Mouse (Mus musculus) hindbrain, embryonic 11.5 days (tissue): ENCODE data around the gene Eid2b. TPM values are rescaled to one million over a fixed set of nuclear protein-coding genes. Genes with fewer than 3 reads are reported as not detected.
A peak's percentile ranks its signal among the peaks of the same experiment; 100 is the strongest.

Experiments used
- ATAC-seq: fragments of 200-750 bp; cut with Nextera tagmentation; 2 replicates; pipeline ENCODE4 v1.8.0; 2017; ENCODE audit warnings: mild to moderate bottlenecking, moderate TSS enrichment, moderate library complexity; ENCODE audit not compliant: low FRiP score
- DNase-seq: peaks from one replicate; pipeline ENCODE4 v3.0.0-alpha.2; 2015; ENCODE audit warnings: low spot score
- H3K27ac ChIP-seq: fragments of 300-500 bp; sonication (generic); 2 replicates; pipeline ENCODE4 v1.5.1; 2014; ENCODE audit warnings: mild to moderate bottlenecking, low read depth, low read length
- H3K27me3 ChIP-seq: fragments of 300-500 bp; sonication (generic); 2 replicates; pipeline ENCODE4 v1.6.1; 2014; ENCODE audit warnings: mild to moderate bottlenecking, low read length, moderate library complexity, mixed read lengths; ENCODE audit not compliant: control insufficient read depth, insufficient read depth
- H3K36me3 ChIP-seq: fragments of 300-500 bp; sonication (generic); 2 replicates; pipeline ENCODE4 v1.6.1; 2014; ENCODE audit warnings: mild to moderate bottlenecking, low read length, moderate library complexity, mixed read lengths; ENCODE audit not compliant: control insufficient read depth, insufficient read depth
- H3K4me1 ChIP-seq: fragments of 300-500 bp; sonication (generic); replicated peaks from 2 replicates; pipeline ENCODE4 v1.6.1; 2014; ENCODE audit warnings: low read length, mixed read lengths; ENCODE audit not compliant: control insufficient read depth, insufficient read depth
- H3K4me2 ChIP-seq: fragments of 300-500 bp; sonication (generic); replicated peaks from 2 replicates; pipeline ENCODE4 v1.6.1; 2014; ENCODE audit warnings: mild to moderate bottlenecking, low read depth, low read length
- H3K4me3 ChIP-seq: fragments of 300-500 bp; sonication (generic); 2 replicates; pipeline ENCODE4 v1.5.1; 2014; ENCODE audit warnings: low read depth, low read length
- H3K9ac ChIP-seq: fragments of 300-500 bp; sonication (generic); 2 replicates; pipeline ENCODE4 v1.6.1; 2014; ENCODE audit warnings: low read depth, low read length
- H3K9me3 ChIP-seq: fragments of 300-500 bp; sonication (generic); 2 replicates; pipeline ENCODE4 v1.6.1; 2016; ENCODE audit warnings: low read length; ENCODE audit not compliant: control insufficient read depth
- WGBS: fragments of 180-500 bp; shearing (Covaris S2); extraction: QIAGEN DNeasy Blood & Tissue Kit; methylation state at CpG from one replicate; pipeline ENCODE4 v1.1.7; 2014; 5-methylcytosine and 5-hydroxymethylcytosine counted together
- polyA plus RNA-seq: library from polyadenylated mRNA; unstranded; fragments of >200 nt; fragmentation: Nextera tagmentation; extraction: Ambion mirVana; gene quantifications from 2 replicates; pipeline ENCODE4 v1.2.1, GENCODE M21; 2014

Gene Eid2b
- polyA plus RNA-seq, 1 experiment from 2014 or later: 17.4 TPM

DNA sequence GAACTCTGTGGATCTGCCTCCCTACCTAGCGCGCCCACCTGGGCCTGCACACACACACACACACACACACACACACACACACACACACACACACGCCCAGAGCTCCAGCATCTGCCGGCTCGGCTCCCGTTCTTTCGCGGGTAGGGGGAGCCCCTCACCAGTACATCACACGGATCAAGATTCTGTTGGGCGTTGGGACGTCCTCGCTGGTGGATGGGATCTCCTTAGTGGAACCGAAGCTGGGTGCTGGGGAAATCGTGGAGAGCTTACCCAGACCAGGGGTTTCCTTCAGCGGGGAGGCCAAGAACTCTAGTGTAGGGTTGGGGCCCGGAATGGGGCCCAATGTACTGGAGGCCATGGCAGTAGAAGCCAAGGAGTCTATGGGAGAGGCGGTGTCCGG, 12.6 kb downstream of the Eid2b start:
- no peaks in the 10 kb centered on the region for H3K9me3 ChIP-seq
- no peak overlapping the region for H3K9ac ChIP-seq
- no peaks in the 10 kb centered on the region; the same call in 1 of the 2 replicates for H3K4me1 ChIP-seq
- 1% methylated on average over 18 of the region's 18 CpGs for WGBS
- peak overlapping the region; percentile 41 for H3K4me2 ChIP-seq
- peak; percentile 19 for ATAC-seq
- peak overlapping the region; percentile 24; the same call in 1 of the 2 replicates for H3K4me3 ChIP-seq
- H3K36me3 ChIP-seq: no peaks in the 10 kb centered on the region
- H3K27ac ChIP-seq: no peak overlapping the region
- peaks cover 21% of the 10 kb centered on the region for H3K27me3 ChIP-seq
- DNase-seq: peak; percentile 55

- peak within 1 kb of the TSS; percentile 24 for H3K4me3 ChIP-seq
- H3K4me1 ChIP-seq: no peaks in the 10 kb centered on the region; the same call in 1 of the 2 replicates
- ATAC-seq: peak; percentile 41; the same call in 1 of the 2 replicates
- DNase-seq: peak; percentile 65
- no peak within 1 kb of the TSS for H3K27ac ChIP-seq
- H3K9ac ChIP-seq: peak within 1 kb of the TSS; percentile 24; the same call in 1 of the 2 replicates
- H3K36me3 ChIP-seq: no peaks in the 10 kb centered on the region
- under 1% methylated on average over 50 of the region's 52 CpGs for WGBS
- H3K27me3 ChIP-seq: peaks cover 26% of the 10 kb centered on the region
- peak within 1 kb of the TSS; percentile 41 for H3K4me2 ChIP-seq
- H3K9me3 ChIP-seq: no peaks in the 10 kb centered on the region
These were observed 13.4 kb downstream of the Eid2b start, which contains the start of gene Selenov for GRCm38 (mm10) chr7:28290638-28291590. Selenov (minus strand) TSS chr7:28291186.

- Histone ChIP-seq H3K4me1 (peaks cover 5% of the 10 kb centered on the region; the same call in 1 of the 2 replicates), H3K9me3 (no peaks in the 10 kb centered on the region), H3K4me3 (peak overlapping the region; percentile 42), H3K27me3 (peaks cover 26% of the 10 kb centered on the region), H3K9ac (peak overlapping the region; percentile 44), H3K4me2 (peak overlapping the region; percentile 74), H3K27ac (no peak overlapping the region), H3K36me3 (no peaks in the 10 kb centered on the region)
- peak; percentile 88 for DNase-seq
- 2% methylated on average over 62 of the region's 63 CpGs for WGBS
- ATAC-seq: peak; percentile 32
These were observed 16.9 kb downstream of the Eid2b start for GRCm38 (mm10) chr7:28294481-28294880.

GRCm38 (mm10) chr7:28298837-28299625, 21.5 kb downstream of the Eid2b start:
- ATAC-seq: peak; percentile 17; the same call in 1 of the 2 replicates
- H3K9ac ChIP-seq: peak overlapping the region; percentile 7
- 11% methylated on average over 43 of the region's 43 CpGs for WGBS
- peak overlapping the region; percentile 55 for H3K4me3 ChIP-seq
- H3K9me3 ChIP-seq: no peaks in the 10 kb centered on the region
- peaks cover 6% of the 10 kb centered on the region; the same call in 1 of the 2 replicates for H3K4me1 ChIP-seq
- no peaks in the 10 kb centered on the region for H3K36me3 ChIP-seq
- peak overlapping the region; percentile 55 for H3K4me2 ChIP-seq
- peak; percentile 84 for DNase-seq
- H3K27me3 ChIP-seq: peaks cover 18% of the 10 kb centered on the region
- H3K27ac ChIP-seq: no peak overlapping the region

- H3K27me3 ChIP-seq: peaks cover 7% of the 10 kb centered on the region
- 2% methylated on average over 30 of the region's 30 CpGs for WGBS
These were observed 24.3 kb downstream of the Eid2b start, which contains the start of gene Dll3 for GRCm38 (mm10) chr7:28301616-28302433. Dll3 (minus strand) TSS chr7:28302238.

GRCm38 (mm10) chr7:28305641-28306040, 28.1 kb downstream of the Eid2b start:
- Histone ChIP-seq H3K9me3 (no peaks in the 10 kb centered on the region), H3K4me3 (no peak overlapping the region), H3K4me1 (0 out of 2 replicates have a peak, but pooled peaks cover 2% of the 10 kb centered on the region), H3K36me3 (0 out of 2 replicates have a peak, but pooled peaks cover 2% of the 10 kb centered on the region), H3K4me2 (no peak overlapping the region), H3K27ac (no peak overlapping the region), H3K9ac (no peak overlapping the region), H3K27me3 (no peaks in the 10 kb centered on the region)
- no peak for DNase-seq
- no peak for ATAC-seq
- 85% methylated on average over 10 of the region's 10 CpGs for WGBS

More at GRCm38 (mm10) chr7:28301616-28302433, 24.3 kb downstream of the Eid2b start, which contains the start of gene Dll3:
- Histone ChIP-seq H3K9ac (peak within 1 kb of the TSS; percentile 77), H3K27ac (peak within 1 kb of the TSS; percentile 92), H3K4me2 (peak within 1 kb of the TSS; percentile 55), H3K9me3 (no peaks in the 10 kb centered on the region), H3K4me1 (peaks cover 6% of the 10 kb centered on the region; the same call in 1 of the 2 replicates), H3K4me3 (peak within 1 kb of the TSS; percentile 55), H3K36me3 (0 out of 2 replicates have a peak, but pooled peaks cover 2% of the 10 kb centered on the region)
- DNase-seq (peak; percentile 85), ATAC-seq (peak; percentile 76)

- H3K4me3 ChIP-seq: no peak overlapping the region
- no peaks in the 10 kb centered on the region for H3K27me3 ChIP-seq
- ATAC-seq: no peak
- no peak overlapping the region for H3K9ac ChIP-seq
- no peak for DNase-seq
- no peak overlapping the region for H3K4me2 ChIP-seq
- H3K4me1 ChIP-seq: 0 out of 2 replicates have a peak, but pooled peaks cover 4% of the 10 kb centered on the region
- H3K27ac ChIP-seq: no peak overlapping the region
- no peaks in the 10 kb centered on the region for H3K9me3 ChIP-seq
- 0 out of 2 replicates have a peak, but pooled peaks cover 2% of the 10 kb centered on the region for H3K36me3 ChIP-seq
- 93% methylated on average over 8 of the region's 8 CpGs for WGBS
These were observed 28.7 kb downstream of the Eid2b start for GRCm38 (mm10) chr7:28306216-28306615.
